Mouse (Mus musculus): ENCODE data around the gene Trpc4ap. TPM values are rescaled to one million over a fixed set of nuclear protein-coding genes. Genes with fewer than 3 reads are reported as not detected.

Trpc4ap gene
- total RNA-seq, 2 experiments from 2014 or later = 41.7 to 42.1 TPM

- ATAC-seq (replicated peaks; ENCODE audit: low FRiP score, poor library complexity, severe bottlenecking) = no peak
These were observed 3.1 kb upstream of the Trpc4ap start for GRCm38 (mm10) chr2:155695316-155695715.

GRCm38 (mm10) chr2:155694564-155694963 lies 2.4 kb upstream of the Trpc4ap start:
- ATAC-seq (replicated peaks; ENCODE audit: low FRiP score, poor library complexity, severe bottlenecking) = no peak

- ATAC-seq (replicated peaks; ENCODE audit: low FRiP score, poor library complexity, severe bottlenecking) = no peak
These were observed 952 bp upstream of the Trpc4ap start for GRCm38 (mm10) chr2:155693136-155693535.

- ATAC-seq (replicated peaks; ENCODE audit: low FRiP score, poor library complexity, severe bottlenecking) = no peak
These were observed 855 bp downstream of the Trpc4ap start for GRCm38 (mm10) chr2:155691336-155691722.

GRCm38 (mm10) chr2:155689211-155689610 lies 3.0 kb downstream of the Trpc4ap start:
- ATAC-seq (replicated peaks; ENCODE audit: low FRiP score, poor library complexity, severe bottlenecking) = no peak

GRCm38 (mm10) chr2:155687746-155688145 lies 4.4 kb downstream of the Trpc4ap start:
- ATAC-seq (replicated peaks; ENCODE audit: low FRiP score, poor library complexity, severe bottlenecking) = no peak

- ATAC-seq (replicated peaks; ENCODE audit: low FRiP score, poor library complexity, severe bottlenecking) = no peak
These were observed 5.6 kb downstream of the Trpc4ap start for GRCm38 (mm10) chr2:155686572-155686971.

- ATAC-seq (replicated peaks; ENCODE audit: low FRiP score, poor library complexity, severe bottlenecking) = no peak
These were observed 8.4 kb downstream of the Trpc4ap start for GRCm38 (mm10) chr2:155683821-155684220.

GRCm38 (mm10) chr2:155683137-155683536 lies 9.0 kb downstream of the Trpc4ap start:
- ATAC-seq (replicated peaks; ENCODE audit: low FRiP score, poor library complexity, severe bottlenecking) = no peak

GRCm38 (mm10) chr2:155681874-155682273 lies 10.3 kb downstream of the Trpc4ap start:
- no peak for ATAC-seq (replicated peaks; ENCODE audit: low FRiP score, poor library complexity, severe bottlenecking)

- no peak for ATAC-seq (replicated peaks; ENCODE audit: low FRiP score, poor library complexity, severe bottlenecking)
These were observed 11.0 kb downstream of the Trpc4ap start for GRCm38 (mm10) chr2:155681194-155681593.

GRCm38 (mm10) chr2:155680591-155680990 lies 11.6 kb downstream of the Trpc4ap start:
- ATAC-seq (replicated peaks; ENCODE audit: low FRiP score, poor library complexity, severe bottlenecking) = no peak

- no peak for ATAC-seq (replicated peaks; ENCODE audit: low FRiP score, poor library complexity, severe bottlenecking)
These were observed 12.5 kb downstream of the Trpc4ap start for GRCm38 (mm10) chr2:155679586-155680110.

- no peak for ATAC-seq (replicated peaks; ENCODE audit: low FRiP score, poor library complexity, severe bottlenecking)
These were observed 17.1 kb downstream of the Trpc4ap start for GRCm38 (mm10) chr2:155675118-155675517.

- peak; percentile 71 for ATAC-seq (replicated peaks; ENCODE audit: low FRiP score, poor library complexity, severe bottlenecking)
These were observed 18.6 kb downstream of the Trpc4ap start for GRCm38 (mm10) chr2:155673546-155673945.

GRCm38 (mm10) chr2:155671236-155671635 lies 20.9 kb downstream of the Trpc4ap start:
- ATAC-seq (replicated peaks; ENCODE audit: low FRiP score, poor library complexity, severe bottlenecking) = no peak

GRCm38 (mm10) chr2:155668461-155668860 lies 23.7 kb downstream of the Trpc4ap start:
- peak; percentile 58; the same call in 1 of the 2 replicates for ATAC-seq (replicated peaks; ENCODE audit: low FRiP score, poor library complexity, severe bottlenecking)

- no peak for ATAC-seq (replicated peaks; ENCODE audit: low FRiP score, poor library complexity, severe bottlenecking)
These were observed 24.3 kb downstream of the Trpc4ap start for GRCm38 (mm10) chr2:155667881-155668280.

- ATAC-seq (replicated peaks; ENCODE audit: low FRiP score, poor library complexity, severe bottlenecking) = no peak
These were observed 28.2 kb downstream of the Trpc4ap start for GRCm38 (mm10) chr2:155663910-155664460.

- peak; percentile 89 for ATAC-seq (replicated peaks; ENCODE audit: low FRiP score, poor library complexity, severe bottlenecking)
These were observed 29.1 kb downstream of the Trpc4ap start for GRCm38 (mm10) chr2:155663097-155663496.

GRCm38 (mm10) chr2:155662390-155662789 lies 29.8 kb downstream of the Trpc4ap start:
- ATAC-seq (replicated peaks; ENCODE audit: low FRiP score, poor library complexity, severe bottlenecking) = no peak

Data from erythroblast, adult 5-6 weeks (primary cell).